Mouse (Mus musculus): ENCODE results near the gene 1700008O03Rik. TPM values are rescaled to one million over a fixed set of nuclear protein-coding genes. Genes with fewer than 3 reads are reported as not detected.

Gene 1700008O03Rik
- total and polyA plus RNA-seq, 3 experiments: 0.95 TPM; not detected in 2

- H3K79me2 ChIP-seq (ENCODE audit: control insufficient read depth, insufficient read depth, low read length, poor library complexity): no peaks in the 10 kb centered on the region
- DNase-seq (ENCODE audit: low read depth, low spot score): peak; percentile 72
- no peaks in the 10 kb centered on the region for H3K9me3 ChIP-seq (replicated peaks; ENCODE audit: insufficient read depth, low read length)
- no peaks in the 10 kb centered on the region for H3K27me3 ChIP-seq (ENCODE audit: control insufficient read depth in 1 of 2, insufficient read depth in 2 of 2, low read length in 2 of 2)
- no peak overlapping the region for H3K4me3 ChIP-seq (ENCODE audit: control insufficient read depth in 1 of 2, insufficient read depth in 1 of 2, low read depth in 2 of 2, low read length in 2 of 2)
- no peak overlapping the region for H3K9ac ChIP-seq (ENCODE audit: control insufficient read depth, low read depth, low read length, poor library complexity, severe bottlenecking)
- no peak overlapping the region for H3K27ac ChIP-seq (ENCODE audit: control insufficient read depth, low read depth, low read length)
- peaks cover 0 to 10% of the 10 kb centered on the region in 2 experiments; a peak in 2 of 4 replicates for H3K4me1 ChIP-seq (ENCODE audit: control insufficient read depth in 1 of 2, insufficient read depth in 2 of 2, low read length in 2 of 2)
- TF ChIP-seq USF1 (IDR thresholded peaks at IDR 0.05; ENCODE audit: low read depth, low read length): peak; percentile 58; the same call in 1 of the 2 replicates
- TF ChIP-seq MXI1 (IDR thresholded peaks at IDR 0.05; ENCODE audit: low read depth, low read length): no peak
- TF ChIP-seq ETS1 (IDR thresholded peaks at IDR 0.05; ENCODE audit: low read depth, low read length): 0 out of 2 replicates have a peak, but pooled peaks have one; percentile 32
- H3K36me3 ChIP-seq (ENCODE audit: control insufficient read depth in 1 of 2, insufficient read depth in 2 of 2, low read length in 2 of 2): no peaks in the 10 kb centered on the region
Observed at GRCm38 (mm10) chr7:44349043-44349442, 36.6 kb downstream of the 1700008O03Rik start.

- Histone ChIP-seq H3K27ac (ENCODE audit: control insufficient read depth, low read depth, low read length) (peak overlapping the region; percentile 15; the same call in 1 of the 2 replicates), H3K9me3 (replicated peaks; ENCODE audit: insufficient read depth, low read length) (no peaks in the 10 kb centered on the region), H3K36me3 (ENCODE audit: control insufficient read depth in 1 of 2, insufficient read depth in 2 of 2, low read length in 2 of 2) (peaks cover 0 to 5% of the 10 kb centered on the region in 2 experiments; a peak in 3 of 4 replicates), H3K9ac (ENCODE audit: control insufficient read depth, low read depth, low read length, poor library complexity, severe bottlenecking) (peak overlapping the region; percentile 50), H3K79me2 (ENCODE audit: control insufficient read depth, insufficient read depth, low read length, poor library complexity) (no peaks in the 10 kb centered on the region), H3K27me3 (ENCODE audit: control insufficient read depth in 1 of 2, insufficient read depth in 2 of 2, low read length in 2 of 2) (no peaks in the 10 kb centered on the region), H3K4me1 (ENCODE audit: control insufficient read depth in 1 of 2, insufficient read depth in 2 of 2, low read length in 2 of 2) (peaks cover 2 to 19% of the 10 kb centered on the region in 2 experiments; a peak in 3 of 4 replicates), H3K4me3 (ENCODE audit: control insufficient read depth in 1 of 2, insufficient read depth in 1 of 2, low read depth in 2 of 2, low read length in 2 of 2) (peak overlapping the region; percentile 19 to 42; a peak in 3 of 4 replicates)
- no peak for TF ChIP-seq TAL1 (IDR thresholded peaks at IDR 0.05; ENCODE audit: low read length)
- TF ChIP-seq ZNF384 (IDR thresholded peaks at IDR 0.05; ENCODE audit: low read depth, low read length): no peak
- TF ChIP-seq UBTF (IDR thresholded peaks at IDR 0.05; ENCODE audit: borderline replicate concordance, insufficient read depth, low read depth, low read length): no peak
- TF ChIP-seq ELF1 (IDR thresholded peaks at IDR 0.05; ENCODE audit: low read depth, low read length): no peak
- TF ChIP-seq CHD1 (IDR thresholded peaks at IDR 0.05; ENCODE audit: low read depth, low read length): no peak
- no peak for TF ChIP-seq MYC (IDR thresholded peaks at IDR 0.05; ENCODE audit: low read depth, low read length)
- no peak for TF ChIP-seq RCOR1 (IDR thresholded peaks at IDR 0.05; ENCODE audit: low read depth, low read length)
- TF ChIP-seq MAX (IDR thresholded peaks at IDR 0.05; ENCODE audit: low read length): no peak
- TF ChIP-seq NRF1 (IDR thresholded peaks at IDR 0.05; ENCODE audit: insufficient read depth, low read depth, low read length, poor library complexity, severe bottlenecking): no peak
- no peak for TF ChIP-seq ZMIZ1 (IDR thresholded peaks at IDR 0.05; ENCODE audit: low read depth, low read length)
- DNase-seq (ENCODE audit: low read depth, low spot score): peak; percentile 44
Observed at GRCm38 (mm10) chr7:44344622-44345021, 41.0 kb downstream of the 1700008O03Rik start.
